Mouse (Mus musculus): ENCODE results near the gene Mff. TPM values are rescaled to one million over a fixed set of nuclear protein-coding genes. Genes with fewer than 3 reads are reported as not detected.

Gene Mff
- total and polyA plus RNA-seq, 3 experiments, result 74.6 to 168 (median 161) TPM

DNA sequence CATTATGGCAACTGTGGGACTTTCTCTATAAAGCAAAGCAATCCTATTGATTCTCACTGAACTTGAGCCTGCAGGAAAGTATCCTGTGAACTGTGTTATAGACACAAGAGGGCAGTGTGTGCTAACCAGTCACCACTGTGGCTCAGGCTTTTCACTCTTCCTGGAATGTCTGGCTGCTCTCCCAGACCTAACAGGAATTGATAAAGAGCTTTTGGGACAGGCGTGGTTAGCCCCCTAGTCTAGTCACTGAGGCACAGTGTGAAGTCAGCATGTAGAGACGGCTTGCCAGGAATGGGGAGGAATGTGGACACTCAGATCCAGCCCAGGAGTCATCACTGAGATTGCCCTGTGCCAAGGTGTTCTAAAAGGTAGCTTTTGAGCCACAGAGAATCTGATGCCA lies 62.7 kb downstream of the Mff start:
- no peak overlapping the region for H3K4me3 ChIP-seq
- H3K36me3 ChIP-seq (ENCODE audit: control insufficient read depth, insufficient read depth, low read length), result no peaks in the 10 kb centered on the region
- DNase-seq, result peak; percentile 53 to 69
- no peak overlapping the region for H3K27ac ChIP-seq
- no peaks in the 10 kb centered on the region for H3K79me2 ChIP-seq (replicated peaks; ENCODE audit: control insufficient read depth, insufficient read depth, low read length)
- peaks cover 2% of the 10 kb centered on the region for H3K4me1 ChIP-seq (ENCODE audit: control insufficient read depth, insufficient read depth, low read length)
- no peak overlapping the region for H3K9ac ChIP-seq (ENCODE audit: low read depth, low read length)
- no peak for TF ChIP-seq POLR2A (IDR thresholded peaks at IDR 0.05; ENCODE audit: insufficient read depth, low read depth, low read length)
- TF ChIP-seq EP300 (IDR thresholded peaks at IDR 0.05; ENCODE audit: insufficient read depth, low read depth, low read length), result peak; percentile 87
- peak; percentile 90 for TF ChIP-seq CTCF (IDR thresholded peaks at IDR 0.05)
- 3% methylated on average over 2 of the region's 2 CpGs for WGBS
- H3K27me3 ChIP-seq (ENCODE audit: control insufficient read depth, insufficient read depth, low read length), result no peaks in the 10 kb centered on the region
- intact Hi-C loops (cut with DNase I), result loop anchor here (1.0 to 2.0 kb wide), 4 partner anchors 51 to 400 kb away; partner anchors contain the start of gene Agfg1

DNA sequence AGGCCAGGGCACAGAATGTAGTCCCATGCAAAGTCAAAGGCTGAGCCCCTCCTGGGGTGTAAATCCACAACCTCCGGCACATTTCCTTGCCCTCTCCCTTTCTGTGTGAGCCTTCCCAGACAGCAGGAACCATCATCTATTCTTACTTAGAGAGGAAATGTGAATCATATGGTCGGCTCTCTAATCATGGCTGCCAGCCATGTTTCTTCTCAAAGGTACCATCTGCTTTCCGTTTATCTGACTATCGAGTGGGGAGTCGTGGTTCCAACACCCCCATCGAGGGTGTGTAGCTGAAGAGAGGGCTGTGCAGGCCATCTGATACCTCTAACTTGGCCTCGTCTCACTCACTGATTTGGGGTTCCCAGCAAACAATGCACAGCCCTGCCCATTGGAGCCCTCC lies 63.4 kb downstream of the Mff start:
- H3K27me3 ChIP-seq (ENCODE audit: control insufficient read depth, insufficient read depth, low read length), result no peaks in the 10 kb centered on the region
- H3K79me2 ChIP-seq (replicated peaks; ENCODE audit: control insufficient read depth, insufficient read depth, low read length), result no peaks in the 10 kb centered on the region
- no peak overlapping the region for H3K4me3 ChIP-seq
- no peak for TF ChIP-seq EP300 (IDR thresholded peaks at IDR 0.05; ENCODE audit: insufficient read depth, low read depth, low read length)
- no peak for TF ChIP-seq POLR2A (IDR thresholded peaks at IDR 0.05; ENCODE audit: insufficient read depth, low read depth, low read length)
- TF ChIP-seq CTCF (IDR thresholded peaks at IDR 0.05), result no peak
- intact Hi-C loops (cut with DNase I), result no loop called here
- H3K36me3 ChIP-seq (ENCODE audit: control insufficient read depth, insufficient read depth, low read length), result no peaks in the 10 kb centered on the region
- H3K4me1 ChIP-seq (ENCODE audit: control insufficient read depth, insufficient read depth, low read length), result peaks cover 2% of the 10 kb centered on the region
- DNase-seq, result no peak
- H3K9ac ChIP-seq (ENCODE audit: low read depth, low read length), result no peak overlapping the region
- H3K27ac ChIP-seq, result no peak overlapping the region
- WGBS, result 59% methylated on average over 7 of the region's 7 CpGs

DNA sequence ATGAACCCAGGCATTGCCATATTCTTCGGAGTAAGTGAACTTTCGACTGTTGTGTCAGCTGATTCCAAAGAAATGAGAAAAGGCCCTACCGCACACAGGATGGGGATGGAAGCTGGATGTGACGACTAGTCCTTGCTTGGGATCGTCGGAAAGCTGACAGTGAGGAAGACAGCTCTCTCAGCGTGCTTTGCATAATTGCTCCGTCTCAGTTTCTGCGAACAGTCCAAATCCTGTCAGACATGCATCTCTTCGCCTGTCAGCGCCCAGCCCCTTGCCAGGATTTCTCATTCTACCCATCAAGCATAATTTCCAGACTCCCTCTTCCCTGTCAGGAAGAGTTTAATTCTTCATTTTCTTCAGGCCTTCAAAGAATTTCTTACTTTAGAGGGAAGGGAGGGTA lies 66.4 kb downstream of the Mff start:
- no peaks in the 10 kb centered on the region for H3K27me3 ChIP-seq (ENCODE audit: control insufficient read depth, insufficient read depth, low read length)
- DNase-seq, result no peak
- H3K36me3 ChIP-seq (ENCODE audit: control insufficient read depth, insufficient read depth, low read length), result no peaks in the 10 kb centered on the region
- H3K4me3 ChIP-seq, result no peak overlapping the region
- H3K27ac ChIP-seq, result no peak overlapping the region
- H3K9ac ChIP-seq (ENCODE audit: low read depth, low read length), result no peak overlapping the region
- intact Hi-C loops (cut with DNase I), result no loop called here
- no peak for TF ChIP-seq EP300 (IDR thresholded peaks at IDR 0.05; ENCODE audit: insufficient read depth, low read depth, low read length)
- no peak for TF ChIP-seq POLR2A (IDR thresholded peaks at IDR 0.05; ENCODE audit: insufficient read depth, low read depth, low read length)
- no peak for TF ChIP-seq CTCF (IDR thresholded peaks at IDR 0.05)
- H3K79me2 ChIP-seq (replicated peaks; ENCODE audit: control insufficient read depth, insufficient read depth, low read length), result no peaks in the 10 kb centered on the region
- H3K4me1 ChIP-seq (ENCODE audit: control insufficient read depth, insufficient read depth, low read length), result peaks cover 2% of the 10 kb centered on the region
- WGBS, result 75% methylated on average over 11 of the region's 11 CpGs

- TF ChIP-seq EP300 (IDR thresholded peaks at IDR 0.05; ENCODE audit: insufficient read depth, low read depth, low read length) (no peak), CTCF (IDR thresholded peaks at IDR 0.05) (no peak), POLR2A (IDR thresholded peaks at IDR 0.05; ENCODE audit: insufficient read depth, low read depth, low read length) (no peak)
- H3K79me2 ChIP-seq (replicated peaks; ENCODE audit: control insufficient read depth, insufficient read depth, low read length), result no peaks in the 10 kb centered on the region
- H3K27ac ChIP-seq, result no peak overlapping the region
- intact Hi-C loops (cut with DNase I), result no loop called here
- H3K27me3 ChIP-seq (ENCODE audit: control insufficient read depth, insufficient read depth, low read length), result no peaks in the 10 kb centered on the region
- H3K36me3 ChIP-seq (ENCODE audit: control insufficient read depth, insufficient read depth, low read length), result no peaks in the 10 kb centered on the region
- WGBS, result 93% methylated on average over 6 of the region's 6 CpGs
- H3K4me3 ChIP-seq, result no peak overlapping the region
- peaks cover 4% of the 10 kb centered on the region for H3K4me1 ChIP-seq (ENCODE audit: control insufficient read depth, insufficient read depth, low read length)
- H3K9ac ChIP-seq (ENCODE audit: low read depth, low read length), result no peak overlapping the region
- DNase-seq, result no peak
Observed at GRCm38 (mm10) chr1:82792238-82792637, 67.5 kb downstream of the Mff start.

DNA sequence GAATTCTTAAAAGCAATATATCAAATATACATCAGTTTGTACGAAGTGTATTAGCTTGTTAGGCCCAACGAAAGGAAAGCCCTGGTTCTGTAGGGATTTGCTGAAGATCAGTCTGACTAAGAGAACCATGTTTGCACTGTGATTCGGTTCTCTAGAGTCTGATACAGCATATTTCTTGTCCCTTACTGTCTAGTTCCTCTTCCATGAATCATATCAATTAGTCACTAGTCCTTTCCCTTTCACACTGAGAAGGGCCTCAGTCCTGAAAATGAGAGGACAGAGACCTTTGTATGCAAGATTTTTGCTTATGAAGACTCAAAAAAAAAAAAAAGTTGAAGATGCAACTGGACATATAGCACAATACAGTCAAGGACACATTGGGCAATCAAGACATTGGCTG lies 68.4 kb downstream of the Mff start:
- WGBS, result 88% methylated on average over 3 of the region's 3 CpGs
- DNase-seq, result no peak
- H3K4me3 ChIP-seq, result no peak overlapping the region

DNA sequence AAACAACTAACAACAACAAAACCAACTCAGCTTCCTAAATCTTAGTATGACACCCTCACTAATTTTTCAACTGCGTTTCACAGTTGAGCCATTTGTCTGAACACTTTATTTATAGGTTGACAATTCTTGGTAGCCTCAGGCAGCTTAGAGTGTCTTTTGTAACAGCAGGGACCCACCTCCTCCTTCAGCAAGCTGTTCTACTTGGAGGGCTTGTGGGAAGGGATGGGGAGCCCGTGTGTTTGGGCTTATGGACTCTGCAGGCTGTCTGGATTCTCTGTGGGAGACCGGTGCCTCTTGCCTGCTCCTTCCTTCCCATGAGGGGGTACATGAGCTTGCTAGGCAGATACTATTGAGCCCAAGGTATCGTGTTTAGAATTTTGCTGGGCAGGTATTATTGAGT lies 69.3 kb downstream of the Mff start:
- Histone ChIP-seq H3K9ac (ENCODE audit: low read depth, low read length) (no peak overlapping the region), H3K4me1 (ENCODE audit: control insufficient read depth, insufficient read depth, low read length) (peaks cover 2% of the 10 kb centered on the region; the same call in 1 of the 2 replicates), H3K27ac (no peak overlapping the region), H3K4me3 (no peak overlapping the region), H3K79me2 (replicated peaks; ENCODE audit: control insufficient read depth, insufficient read depth, low read length) (no peaks in the 10 kb centered on the region), H3K27me3 (ENCODE audit: control insufficient read depth, insufficient read depth, low read length) (no peaks in the 10 kb centered on the region), H3K36me3 (ENCODE audit: control insufficient read depth, insufficient read depth, low read length) (no peaks in the 10 kb centered on the region)
- no peak for DNase-seq
- WGBS, result 76% methylated on average over 4 of the region's 4 CpGs
- TF ChIP-seq POLR2A (IDR thresholded peaks at IDR 0.05; ENCODE audit: insufficient read depth, low read depth, low read length), result no peak
- TF ChIP-seq EP300 (IDR thresholded peaks at IDR 0.05; ENCODE audit: insufficient read depth, low read depth, low read length), result no peak
- no peak for TF ChIP-seq CTCF (IDR thresholded peaks at IDR 0.05)
- intact Hi-C loops (cut with DNase I), result no loop called here

More for the DNA sequence above, 68.4 kb downstream of the Mff start:
- intact Hi-C loops (cut with DNase I), result no loop called here
- TF ChIP-seq POLR2A (IDR thresholded peaks at IDR 0.05; ENCODE audit: insufficient read depth, low read depth, low read length), result no peak
- TF ChIP-seq EP300 (IDR thresholded peaks at IDR 0.05; ENCODE audit: insufficient read depth, low read depth, low read length), result no peak
- TF ChIP-seq CTCF (IDR thresholded peaks at IDR 0.05), result no peak
- Histone ChIP-seq H3K27me3 (ENCODE audit: control insufficient read depth, insufficient read depth, low read length) (no peaks in the 10 kb centered on the region), H3K4me1 (ENCODE audit: control insufficient read depth, insufficient read depth, low read length) (peaks cover 2% of the 10 kb centered on the region; the same call in 1 of the 2 replicates), H3K27ac (no peak overlapping the region), H3K9ac (ENCODE audit: low read depth, low read length) (no peak overlapping the region), H3K36me3 (ENCODE audit: control insufficient read depth, insufficient read depth, low read length) (no peaks in the 10 kb centered on the region), H3K79me2 (replicated peaks; ENCODE audit: control insufficient read depth, insufficient read depth, low read length) (no peaks in the 10 kb centered on the region)

Data from heart, adult 2 months (tissue).